ENCODE assay signal across 10 mouse cellular contexts in the genomic region with DNA sequence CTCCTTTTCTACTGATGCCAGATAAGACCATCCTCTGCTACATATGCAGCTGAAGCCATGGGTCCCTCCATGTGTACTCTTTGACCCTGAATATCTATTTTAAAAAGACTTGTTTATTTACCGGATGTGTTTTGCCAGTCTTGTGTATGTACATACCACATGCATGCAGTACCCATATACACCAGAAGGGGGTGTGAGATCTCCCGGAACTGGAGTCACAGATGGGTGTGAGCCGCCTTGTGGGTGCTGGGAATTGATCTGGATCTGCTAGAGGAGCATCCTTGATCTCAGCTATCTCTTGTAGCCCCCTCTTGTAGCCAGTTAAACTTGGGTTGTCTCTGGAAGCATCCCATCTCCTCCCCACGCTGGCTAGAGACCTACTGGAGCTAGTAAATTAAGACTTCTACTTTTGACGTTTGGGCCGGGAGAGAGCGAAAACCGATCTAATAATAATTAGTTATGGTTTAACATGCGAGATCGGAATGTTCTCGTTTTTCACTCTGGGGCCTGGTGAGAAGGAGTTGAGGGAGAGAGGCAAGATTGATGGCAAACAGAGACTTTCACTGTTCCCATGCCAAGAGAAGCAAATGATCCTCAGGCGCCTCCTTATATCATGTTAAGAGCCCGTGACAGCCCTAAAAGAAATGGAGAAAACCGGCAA.
DNase-seq lines count a peak whose midpoint lies in the region; ATAC-seq and TF ChIP-seq lines count a peak whose summit lies in the region.
"Had no signal": no experiment of that assay in that cellular context is flagged by ENCODE, and none has a peak within 500 bp of the region (broad histone marks: within the 10 kb centered on the region; RNA-seq: fewer than 3 reads in every experiment).

No protein-coding gene starts in this region.

- H3K27ac ChIP-seq in heart, postnatal 0 days (ENCODE audit: low read depth), result no peak overlapping the region

- H3K27me3 ChIP-seq in heart, postnatal 0 days (ENCODE audit: control insufficient read depth, insufficient read depth, low read length), result no peaks in the 10 kb centered on the region
- H3K27me3 ChIP-seq: megakaryocyte, embryonic 14.5 days had no signal

- H3K36me3 ChIP-seq in heart, postnatal 0 days (replicated peaks; ENCODE audit: control insufficient read depth, insufficient read depth, low read length), result no peaks in the 10 kb centered on the region

- H3K4me3 ChIP-seq in heart, postnatal 0 days (ENCODE audit: low read depth, low read length), result no peak overlapping the region
- H3K4me3 ChIP-seq: megakaryocyte, embryonic 14.5 days had no signal

- no peaks in the 10 kb centered on the region for H3K9me3 ChIP-seq in heart, postnatal 0 days (replicated peaks; ENCODE audit: control insufficient read depth, low read length)

- no peak for ATAC-seq in heart, postnatal 0 days (ENCODE audit: insufficient read depth, low read depth)

- H3K4me2 ChIP-seq in heart, postnatal 0 days (ENCODE audit: low read depth, low read length), result no peak overlapping the region

- intact Hi-C loops in heart, postnatal 14 days (cut with DNase I), result no loop called here
- intact Hi-C loops in left cerebral cortex, postnatal 25 days (cut with DNase I), result no loop called here

- H3K9ac ChIP-seq in heart, postnatal 0 days (replicated peaks; ENCODE audit: low read depth, low read length), result no peak overlapping the region

- no peak for DNase-seq in heart, postnatal 0 days (ENCODE audit: low spot score)
- no peak for DNase-seq in heart, postnatal 14 days
- DNase-seq in MN1 (ENCODE audit: low spot score), result peak; percentile 14
- peak; percentile 55 for DNase-seq in kidney, adult 9 months
- peak; percentile 64 for DNase-seq in lung, postnatal 10 days
- no peak for DNase-seq in spleen, postnatal 14 days (ENCODE audit: low spot score in 2 of 2)
- DNase-seq in left cerebral cortex, postnatal 25 days (ENCODE audit: low spot score in 2 of 2), result no peak
- DNase-seq in cerebellum, adult 8-10 months, result no peak
- DNase-seq: heart, postnatal 36 days had no signal

- 81% methylated on average over 14 of the region's 14 CpGs for WGBS in heart, postnatal 0 days

- peak; percentile 4; the same call in 1 of the 2 replicates for TF ChIP-seq CTCF in heart, postnatal 0 days (IDR thresholded peaks at IDR 0.05; ENCODE audit: low read depth)

- no peak for TF ChIP-seq EP300 in heart, postnatal 0 days (IDR thresholded peaks at IDR 0.05; ENCODE audit: low read depth)

- H3K4me1 ChIP-seq in heart, postnatal 0 days (ENCODE audit: control insufficient read depth, insufficient read depth), result no peaks in the 10 kb centered on the region
- H3K4me1 ChIP-seq: megakaryocyte, embryonic 14.5 days had no signal

Comparison
In these comparisons a context has a peak if more than half of its experiments do, and no peak if none do; other contexts are left out.
1. DNase-seq: peak in MN1 (single experiment), kidney, adult 9 months (single experiment) and lung, postnatal 10 days (single experiment); none in heart, postnatal 0 days (single experiment), heart, postnatal 14 days (0 of 2), spleen, postnatal 14 days (0 of 2), left cerebral cortex, postnatal 25 days (0 of 2) and cerebellum, adult 8-10 months (single experiment).